Mouse (Mus musculus): ENCODE results near the gene Srarp.
A peak's percentile ranks its signal among the peaks of the same experiment; 100 is the strongest.

Gene Srarp

GRCm38 (mm10) chr4:141456193-141456938 is 20.5 kb upstream of the Srarp start:
- no peak for DNase-seq

- no peak for DNase-seq
Observed at GRCm38 (mm10) chr4:141455526-141455925, 19.6 kb upstream of the Srarp start.

- no peak for DNase-seq
Observed at GRCm38 (mm10) chr4:141454581-141455350, 18.9 kb upstream of the Srarp start.

GRCm38 (mm10) chr4:141451916-141452450 is 16.1 kb upstream of the Srarp start:
- no peak for DNase-seq

- no peak for DNase-seq
Observed at GRCm38 (mm10) chr4:141451251-141451650, 15.3 kb upstream of the Srarp start.

- DNase-seq: no peak
Observed at GRCm38 (mm10) chr4:141446211-141446610, 10.3 kb upstream of the Srarp start.

- no peak for DNase-seq
Observed at GRCm38 (mm10) chr4:141445328-141445720, 9.4 kb upstream of the Srarp start.

GRCm38 (mm10) chr4:141444451-141445327 is 8.8 kb upstream of the Srarp start, which contains the start of gene Zbtb17:
Gene Zbtb17, plus strand, starts transcription at chr4:141444654.
- DNase-seq: peak; percentile 78

GRCm38 (mm10) chr4:141443641-141444429 is 7.9 kb upstream of the Srarp start:
- DNase-seq: no peak

- no peak for DNase-seq
Observed at GRCm38 (mm10) chr4:141440877-141441276, 5.0 kb upstream of the Srarp start.

GRCm38 (mm10) chr4:141439083-141439803 is 3.3 kb upstream of the Srarp start:
- DNase-seq: no peak

GRCm38 (mm10) chr4:141433191-141433590 is 2.7 kb downstream of the Srarp start:
- no peak for DNase-seq

- no peak for DNase-seq
Observed at GRCm38 (mm10) chr4:141432666-141433065, 3.2 kb downstream of the Srarp start.

GRCm38 (mm10) chr4:141430997-141431396 is 4.9 kb downstream of the Srarp start:
- DNase-seq: peak; percentile 82

GRCm38 (mm10) chr4:141429847-141430246 is 6.1 kb downstream of the Srarp start:
- DNase-seq: no peak

- no peak for DNase-seq
Observed at GRCm38 (mm10) chr4:141429381-141429780, 6.5 kb downstream of the Srarp start.

GRCm38 (mm10) chr4:141427921-141428320 is 8.0 kb downstream of the Srarp start:
- no peak for DNase-seq

- DNase-seq: no peak
Observed at GRCm38 (mm10) chr4:141426796-141427745, 8.8 kb downstream of the Srarp start.

- peak; percentile 53 for DNase-seq
Observed at GRCm38 (mm10) chr4:141425484-141426479, 10.1 kb downstream of the Srarp start.
